Mouse (Mus musculus) frontal cortex, adult (tissue): ENCODE data around the gene Pitpnm2.

ENCODE experiments used
- ATAC-seq: cut with Nextera tagmentation; 2 replicates; pipeline ENCODE4 v1.9.2; 2017; ENCODE audit warnings: mild to moderate bottlenecking, moderate library complexity, mixed read lengths; ENCODE audit not compliant: low TSS enrichment

The Pitpnm2 gene

DNA sequence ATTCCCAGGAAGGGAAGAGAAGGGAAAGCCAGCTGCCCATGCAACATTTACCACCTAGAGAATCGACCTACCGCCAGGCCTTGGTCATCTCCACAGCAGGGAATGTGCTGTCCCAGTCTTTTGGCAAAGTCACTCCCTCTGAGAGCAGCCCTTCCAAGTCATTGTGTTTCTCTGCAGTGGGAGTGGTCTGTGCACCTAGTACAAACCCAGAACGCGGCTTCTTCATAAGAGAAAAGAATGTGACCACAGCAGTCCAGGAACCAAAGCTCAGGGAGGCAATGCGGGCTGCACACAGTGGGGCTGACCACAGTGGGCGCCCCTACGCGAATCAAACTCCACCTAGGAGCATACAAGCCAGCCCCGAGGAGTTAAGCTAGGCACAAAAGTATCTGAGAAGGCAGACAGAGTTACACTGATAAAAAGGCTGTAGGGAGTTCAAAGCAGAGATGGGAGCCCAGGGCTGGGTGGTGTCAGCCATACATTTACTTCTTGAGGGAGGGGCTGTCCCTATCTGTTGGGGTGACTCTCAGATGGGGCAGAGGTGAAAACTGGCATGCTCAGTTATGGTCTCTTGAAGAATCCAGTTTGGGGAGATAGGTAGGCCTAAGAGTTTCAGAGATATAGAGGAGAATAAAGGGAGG is 1.5 kb downstream of the Pitpnm2 start:
- no peak; the same call in 1 of the 2 replicates for ATAC-seq

- ATAC-seq: no peak
These were observed 2.3 kb downstream of the Pitpnm2 start for GRCm38 (mm10) chr5:124247296-124247695.

DNA sequence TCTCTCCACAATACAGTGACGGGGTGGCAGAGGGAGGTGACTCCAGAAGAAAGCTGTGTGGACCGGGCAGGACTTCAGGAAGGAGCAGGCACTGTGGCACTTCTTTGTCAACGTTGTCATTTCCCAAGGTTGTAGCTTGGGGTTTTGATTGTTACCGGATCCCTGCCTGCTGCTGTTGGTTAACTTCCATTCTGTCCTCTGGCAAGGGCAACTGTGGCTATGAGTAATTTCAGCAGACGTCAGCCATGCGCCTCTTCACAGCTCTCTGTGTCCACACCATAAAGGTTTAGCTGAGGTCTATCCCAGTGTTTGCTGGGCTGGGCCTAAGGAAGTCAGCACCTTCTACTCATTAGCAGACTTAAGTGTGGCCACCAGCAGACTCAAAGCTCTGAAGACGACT is 4.7 kb downstream of the Pitpnm2 start:
- no peak for ATAC-seq

DNA sequence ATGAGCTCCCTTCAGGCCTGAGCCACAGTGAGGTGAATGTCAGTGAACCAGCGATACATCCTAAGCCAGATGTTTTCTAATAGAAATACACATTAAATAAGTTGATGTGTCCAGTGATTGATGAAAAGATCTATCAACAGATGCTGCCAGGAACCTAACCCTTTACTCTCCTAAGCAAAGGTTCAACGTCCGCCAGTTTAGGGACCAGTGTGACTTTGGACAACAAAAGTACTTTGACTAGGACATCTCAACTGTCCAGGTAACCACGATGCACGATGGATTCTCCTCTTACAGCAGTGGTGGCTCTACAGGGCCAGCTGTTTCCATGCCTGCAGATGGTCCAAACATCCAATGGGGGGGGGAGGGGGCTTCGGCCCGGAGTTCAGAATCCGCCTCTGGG is 5.1 kb downstream of the Pitpnm2 start:
- no peak for ATAC-seq

GRCm38 (mm10) chr5:124243236-124243901 is 6.2 kb downstream of the Pitpnm2 start:
- ATAC-seq: no peak

DNA sequence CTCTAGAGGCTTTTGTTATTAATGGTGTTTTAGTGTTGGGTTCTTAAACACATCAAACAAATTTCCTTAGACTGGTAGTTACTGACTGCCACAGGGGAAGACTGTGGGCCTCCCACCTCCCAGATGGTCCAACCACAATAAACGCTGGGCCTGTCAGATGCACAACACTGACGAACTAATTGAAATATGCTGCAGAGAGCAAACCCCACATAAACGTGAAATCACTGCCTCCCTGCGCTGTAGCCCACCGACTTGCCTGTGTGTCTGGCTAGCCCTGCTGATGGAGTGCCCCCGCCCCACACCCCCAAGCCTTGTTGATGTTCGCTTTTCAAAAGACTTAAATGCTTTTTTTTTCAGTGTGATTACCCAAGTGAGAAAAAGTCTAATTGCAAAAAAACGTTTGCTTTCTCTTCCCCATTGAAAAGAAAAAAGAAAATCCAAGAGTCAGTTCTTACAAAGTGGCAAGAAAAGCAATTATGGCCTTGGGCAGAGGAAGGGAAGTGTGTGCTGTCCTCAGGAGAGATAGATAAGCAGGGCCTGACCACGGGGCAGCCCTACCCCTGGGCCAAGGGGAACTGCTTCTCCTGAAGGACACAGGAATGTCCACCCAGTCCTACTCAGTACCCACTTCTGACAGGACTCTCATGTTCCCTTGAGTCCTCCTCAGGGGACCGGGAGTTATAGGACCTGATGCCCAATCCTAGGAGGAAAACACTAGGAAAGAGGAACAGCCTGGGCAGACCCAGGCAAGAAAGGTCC is 7.7 kb downstream of the Pitpnm2 start:
- ATAC-seq: peak; percentile 50; the same call in 1 of the 2 replicates

GRCm38 (mm10) chr5:124240841-124241685 is 8.5 kb downstream of the Pitpnm2 start:
- ATAC-seq: peak; percentile 36; the same call in 1 of the 2 replicates

- no peak for ATAC-seq
These were observed 13.4 kb downstream of the Pitpnm2 start for GRCm38 (mm10) chr5:124236180-124236579.

- no peak for ATAC-seq
These were observed 14.8 kb downstream of the Pitpnm2 start for GRCm38 (mm10) chr5:124234778-124235177.

DNA sequence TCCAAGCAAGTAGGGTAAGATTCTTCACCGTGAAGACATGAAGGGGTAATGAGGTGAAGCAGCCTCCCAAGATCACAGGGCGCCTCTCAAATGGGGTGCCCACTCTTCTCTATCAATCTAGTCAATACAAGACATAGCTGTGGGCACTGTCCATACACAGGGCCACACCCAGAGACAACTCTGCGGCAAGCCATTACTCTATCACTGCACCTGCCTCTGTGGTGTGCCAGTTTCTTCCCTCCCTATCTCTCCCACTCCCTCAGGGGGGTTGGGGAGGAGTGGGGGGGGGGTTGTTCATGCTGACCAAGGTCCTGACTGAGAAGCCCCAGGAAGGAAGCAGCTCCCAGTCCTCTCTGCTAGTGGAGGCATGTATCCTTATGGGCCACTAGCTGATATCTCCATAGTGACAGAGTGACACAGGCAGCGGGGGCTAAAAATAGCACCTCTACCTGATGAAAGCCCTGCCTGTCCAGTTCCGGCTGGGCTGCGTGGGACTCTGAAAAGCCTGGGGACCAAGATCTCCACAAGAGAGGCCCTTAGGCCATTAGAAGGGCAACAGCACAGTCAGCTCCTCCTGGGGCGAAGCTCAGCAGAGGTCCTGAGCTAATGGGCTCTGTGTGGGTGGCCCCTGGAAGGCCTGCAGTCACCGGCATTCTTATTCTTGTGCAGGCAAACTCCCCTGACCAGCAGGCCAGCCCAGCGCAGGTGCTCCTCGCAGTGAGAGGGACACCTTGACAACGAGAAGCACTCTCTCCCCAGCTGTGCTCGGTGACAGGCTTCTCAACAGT is 15.5 kb downstream of the Pitpnm2 start:
- no peak for ATAC-seq

DNA sequence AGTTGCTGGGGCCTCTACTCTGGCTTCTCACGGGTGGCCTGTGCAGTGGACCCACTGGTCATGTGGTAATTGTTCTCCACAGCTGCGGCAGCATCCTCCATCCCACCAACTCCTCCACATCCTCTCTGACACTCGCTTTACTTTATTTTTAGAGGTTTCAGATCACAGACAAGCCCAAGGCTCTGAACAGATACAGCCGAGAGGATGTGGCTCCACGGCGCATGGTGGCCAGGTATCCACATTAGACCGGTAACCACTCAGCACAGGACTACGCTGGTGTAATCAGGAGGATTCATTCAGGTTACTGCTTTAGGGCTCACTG is 16.5 kb downstream of the Pitpnm2 start:
- ATAC-seq: peak; percentile 71

DNA sequence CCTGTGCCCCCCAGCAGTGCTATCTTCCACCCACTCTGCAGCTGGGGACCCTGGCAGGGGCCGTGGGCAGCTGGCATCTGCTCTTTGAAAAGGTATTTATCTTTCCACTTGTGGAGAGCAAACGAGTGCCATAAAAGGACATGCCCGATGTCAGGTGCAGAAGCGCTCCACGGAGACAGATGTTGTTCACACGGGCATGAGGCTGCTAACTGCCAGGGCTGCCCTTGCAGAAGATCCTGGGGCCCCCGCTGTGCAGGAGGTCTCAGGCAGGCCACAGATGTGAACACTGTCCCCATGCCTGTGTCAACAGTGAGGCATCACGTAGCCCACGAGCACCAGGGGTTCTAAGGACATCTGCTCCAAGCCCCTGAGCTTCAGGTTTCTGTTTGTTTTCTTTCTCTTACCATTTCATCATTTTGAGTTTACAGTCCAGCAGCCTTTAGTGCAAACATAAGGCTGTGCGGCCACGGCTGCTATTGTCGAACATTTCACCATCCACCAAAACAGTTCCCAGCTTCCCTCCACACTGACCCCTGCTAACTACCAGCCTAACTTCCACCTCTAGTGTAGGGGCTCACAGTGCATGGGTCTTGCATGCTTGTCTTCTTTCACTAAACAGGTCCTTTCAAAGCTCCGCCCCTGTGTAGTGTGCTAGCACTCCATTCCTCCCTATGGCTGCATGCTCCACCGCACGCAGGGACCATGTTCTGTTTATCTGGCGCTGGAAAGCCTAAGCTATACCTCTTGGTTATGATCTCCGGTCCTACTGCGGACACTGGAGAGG is 17.0 kb downstream of the Pitpnm2 start:
- ATAC-seq: no peak

DNA sequence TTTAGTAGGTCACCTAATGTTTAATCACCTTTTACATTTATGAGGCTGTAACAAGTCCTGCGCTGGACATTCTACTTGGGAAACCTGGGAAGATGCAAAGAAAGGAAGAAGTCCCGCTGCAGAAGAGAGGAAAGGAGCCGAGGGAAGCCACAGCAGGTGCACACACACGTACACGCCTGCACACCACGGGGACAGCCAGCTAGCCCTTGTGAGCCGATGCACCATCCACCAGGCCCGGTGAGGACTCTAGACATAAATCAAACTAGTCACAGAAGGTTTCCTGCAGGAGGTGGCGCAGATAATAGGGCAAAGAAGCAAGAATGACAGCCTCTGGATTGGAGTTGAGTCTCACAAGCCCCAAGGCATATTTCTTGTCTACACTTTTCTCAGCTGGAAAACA is 19.1 kb downstream of the Pitpnm2 start:
- ATAC-seq: no peak

GRCm38 (mm10) chr5:124227193-124227592 is 22.4 kb downstream of the Pitpnm2 start:
- ATAC-seq: no peak

- no peak for ATAC-seq
These were observed 23.1 kb downstream of the Pitpnm2 start for GRCm38 (mm10) chr5:124226494-124226893.

GRCm38 (mm10) chr5:124225891-124226290 is 23.7 kb downstream of the Pitpnm2 start:
- peak; percentile 21 for ATAC-seq

- no peak for ATAC-seq
These were observed 25.1 kb downstream of the Pitpnm2 start for GRCm38 (mm10) chr5:124224321-124225092.

GRCm38 (mm10) chr5:124223574-124223973 is 26.0 kb downstream of the Pitpnm2 start:
- no peak for ATAC-seq

DNA sequence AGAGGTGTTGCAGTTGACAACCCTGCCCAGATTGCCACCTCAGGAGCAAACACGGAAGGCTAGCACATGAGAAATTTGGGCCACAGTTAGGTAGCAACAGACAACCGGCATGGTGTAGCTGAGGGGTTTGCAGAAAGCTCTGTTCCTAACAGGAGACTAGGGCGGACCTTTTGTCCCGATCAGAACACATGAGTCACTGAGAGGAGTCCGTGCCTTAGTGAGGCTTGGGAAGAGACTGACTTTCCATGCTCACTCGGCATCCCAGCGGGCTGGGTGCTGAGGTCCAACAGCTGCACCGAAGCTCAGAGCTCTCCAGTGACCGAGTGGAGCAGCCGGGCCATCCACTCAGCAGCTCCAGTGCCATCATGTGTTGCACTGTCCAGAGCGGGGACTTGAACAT is 26.9 kb downstream of the Pitpnm2 start:
- ATAC-seq: no peak

GRCm38 (mm10) chr5:124221736-124222040 is 27.9 kb downstream of the Pitpnm2 start:
- ATAC-seq: no peak
